Mouse (Mus musculus) CD4-positive, CD25-positive, alpha-beta regulatory T cell, adult 2 months (primary cell): ENCODE results near the gene Eps8l1.
"Not testable (repeated sequence)": the region's sequence is repeated elsewhere in the genome, so short reads cannot be mapped to it uniquely, and the experiment has no call there.

Experiments used
- DNase-seq: peaks from one replicate; pipeline ENCODE4 v3.0.0-alpha.2; 2012; ENCODE audit warnings: low read depth, low spot score

Eps8l1 gene

GRCm38 (mm10) chr7:4460576-4461434 lies at the start of gene Eps8l1:
Gene Eps8l1 (plus strand): TSS chr7:4460674.
- DNase-seq, result peak; percentile 64

GRCm38 (mm10) chr7:4412406-4412805 lies 48.1 kb upstream of the Eps8l1 start:
- not testable (repeated sequence) for DNase-seq

GRCm38 (mm10) chr7:4419681-4420080 lies 40.8 kb upstream of the Eps8l1 start:
- no peak for DNase-seq

DNA sequence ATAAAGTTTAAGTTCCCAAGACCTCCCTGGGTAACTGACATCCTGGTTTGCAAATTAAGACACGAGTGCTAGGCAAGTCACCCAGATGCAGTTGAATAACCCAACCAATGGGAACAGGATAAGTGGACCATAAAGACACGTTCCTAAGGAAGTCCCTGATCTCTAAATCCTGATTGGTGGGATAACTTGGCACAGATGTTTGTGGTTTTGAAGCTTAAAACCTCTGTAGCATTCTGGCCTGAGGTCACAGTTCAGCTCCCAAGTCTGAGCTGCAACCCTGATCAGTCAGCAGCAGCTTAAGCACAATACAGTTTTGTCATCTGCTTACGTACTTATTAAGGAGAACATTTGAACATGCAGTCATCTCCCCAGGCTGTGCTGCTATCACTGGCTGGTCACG lies 40.2 kb upstream of the Eps8l1 start:
- DNase-seq, result no peak

DNA sequence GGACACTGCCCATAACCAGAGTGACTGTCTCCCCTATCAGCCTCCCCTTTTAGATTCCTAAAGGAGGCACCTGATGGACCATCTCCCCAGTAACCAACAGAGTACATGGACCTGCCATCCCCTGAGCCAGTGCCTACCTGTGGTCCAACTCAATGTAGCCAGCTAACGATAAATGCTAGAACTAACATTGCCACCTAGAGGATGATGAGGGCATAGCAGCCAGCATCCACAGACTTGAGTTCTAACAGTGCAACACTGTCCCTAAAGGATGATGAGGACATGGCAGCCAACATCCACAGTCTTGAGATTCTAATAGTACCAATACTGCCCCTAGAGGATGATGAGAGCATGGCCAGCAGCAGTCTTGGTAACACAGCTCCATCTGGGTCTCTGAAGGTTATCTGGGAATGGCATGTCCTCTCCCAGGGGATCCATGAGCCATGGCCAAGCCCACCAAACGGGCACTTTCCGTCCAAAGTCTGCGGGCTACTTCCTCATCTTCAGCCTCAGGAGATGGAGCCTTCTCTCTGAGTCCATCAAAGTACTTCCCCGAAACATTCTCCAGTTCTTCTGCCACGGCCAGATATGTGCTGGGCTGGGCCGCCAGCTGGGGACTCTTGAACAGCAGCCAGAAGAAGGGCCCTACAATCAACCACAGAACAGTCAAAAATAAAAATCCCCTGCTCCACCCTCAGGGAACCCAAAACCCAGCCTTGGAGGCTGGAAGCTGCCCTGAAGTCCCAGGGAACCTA lies 33.1 kb upstream of the Eps8l1 start:
- peak; percentile 95 for DNase-seq

- DNase-seq, result no peak
Observed at GRCm38 (mm10) chr7:4430246-4430844, 30.1 kb upstream of the Eps8l1 start.

DNA sequence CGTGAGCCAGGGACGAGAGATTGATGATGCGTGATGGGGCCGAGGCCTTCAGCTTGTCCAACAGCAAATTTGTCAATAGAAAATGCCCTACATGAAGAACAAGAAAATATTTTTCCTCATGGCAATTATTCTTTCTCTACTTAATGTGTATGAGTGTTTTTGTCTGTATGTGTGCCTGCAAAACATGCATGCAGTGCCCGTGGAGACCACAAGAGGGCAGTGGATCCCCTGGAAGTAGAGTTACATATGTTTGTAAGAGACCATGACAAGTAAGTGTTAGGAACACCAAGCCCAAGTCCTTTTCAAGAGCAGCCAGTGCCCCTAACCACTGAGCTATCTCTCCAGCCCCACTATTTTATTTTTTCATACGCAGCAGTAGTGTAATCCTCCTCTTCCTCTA lies 28.9 kb upstream of the Eps8l1 start:
- DNase-seq, result peak; percentile 84

- DNase-seq, result no peak
Observed at GRCm38 (mm10) chr7:4432026-4432425, 28.4 kb upstream of the Eps8l1 start.

- DNase-seq, result no peak
Observed at GRCm38 (mm10) chr7:4437721-4438120, 22.8 kb upstream of the Eps8l1 start.

GRCm38 (mm10) chr7:4440549-4440948 lies 19.9 kb upstream of the Eps8l1 start:
- no peak for DNase-seq

- DNase-seq, result peak; percentile 89
Observed at GRCm38 (mm10) chr7:4445216-4445791, 15.2 kb upstream of the Eps8l1 start, which contains the start of gene Rdh13. Gene Rdh13 (minus strand): TSS chr7:4445649.

DNA sequence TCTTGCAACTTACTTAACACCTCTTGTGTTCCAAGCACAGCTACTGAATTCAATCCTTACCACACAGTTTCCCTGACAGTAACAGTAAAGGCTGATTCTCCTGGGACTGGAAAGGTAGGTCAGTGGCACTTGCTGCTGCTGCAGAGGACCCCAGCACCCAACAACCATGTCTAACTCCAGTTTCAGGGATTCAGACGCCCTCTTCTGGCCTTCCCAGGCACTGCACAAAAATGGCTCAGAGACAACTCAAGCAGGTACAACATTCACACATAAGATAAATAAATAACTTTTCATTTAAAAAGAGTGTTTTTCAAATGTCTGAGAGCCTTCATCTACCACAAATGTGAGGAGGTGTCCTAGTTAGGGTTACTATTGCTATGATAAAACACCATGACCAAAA lies 13.3 kb upstream of the Eps8l1 start:
- DNase-seq, result peak; percentile 54

- no peak for DNase-seq
Observed at GRCm38 (mm10) chr7:4448439-4448838, 12.0 kb upstream of the Eps8l1 start.

- DNase-seq, result no peak
Observed at GRCm38 (mm10) chr7:4449211-4449610, 11.3 kb upstream of the Eps8l1 start.

DNA sequence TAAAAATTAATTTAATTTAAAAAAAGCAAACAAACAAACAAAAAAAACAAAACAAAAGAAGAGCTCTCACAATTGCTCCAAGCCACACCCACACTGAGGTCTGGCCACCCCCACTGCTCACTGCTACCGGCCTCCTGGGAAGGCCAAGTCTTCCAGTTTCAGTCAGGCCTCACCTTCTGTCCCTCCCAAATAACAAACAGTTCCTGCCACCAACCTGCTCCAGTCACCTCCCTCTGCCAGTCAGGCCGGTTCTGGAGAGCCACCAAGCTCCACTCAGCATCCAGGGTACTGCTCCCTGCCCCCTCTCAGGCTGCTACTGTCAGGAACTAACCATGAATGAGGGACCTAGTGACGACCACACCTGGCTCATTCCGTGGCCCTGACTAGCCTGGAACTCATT lies 7.8 kb upstream of the Eps8l1 start:
- DNase-seq, result no peak

DNA sequence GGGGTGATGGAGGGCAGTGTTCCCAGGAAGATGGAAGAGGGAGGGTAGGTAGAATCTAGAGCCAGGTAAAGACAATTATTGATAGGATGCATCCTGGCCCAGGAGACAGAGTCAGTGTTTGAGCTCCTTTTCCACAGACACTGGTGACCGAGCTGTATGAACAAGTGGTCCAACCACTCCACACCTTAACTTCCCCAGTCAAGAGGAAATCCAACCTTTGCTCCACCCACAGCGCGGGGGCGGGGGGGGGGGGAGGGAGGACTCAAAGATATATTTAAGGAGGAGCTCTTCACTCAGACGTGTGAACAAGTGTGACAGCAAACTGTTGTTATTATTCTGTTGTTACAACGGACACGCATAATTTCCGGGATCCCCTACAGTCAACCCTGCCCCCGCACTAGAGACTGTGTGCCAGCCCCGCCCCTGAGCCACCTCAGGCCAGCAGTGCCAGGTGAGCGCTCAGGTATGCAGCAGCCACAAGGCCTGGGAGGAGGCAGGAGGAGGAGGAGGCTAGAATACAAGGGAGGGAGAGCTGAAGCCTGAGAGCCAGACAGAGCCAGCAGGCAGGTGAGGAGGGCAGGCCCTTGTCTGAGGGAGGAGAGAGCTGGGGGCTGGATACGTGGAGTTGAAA lies 3.8 kb downstream of the Eps8l1 start:
- DNase-seq, result peak; percentile 69

- no peak for DNase-seq
Observed at GRCm38 (mm10) chr7:4467801-4468200, 7.3 kb downstream of the Eps8l1 start.

- DNase-seq, result peak; percentile 55
Observed at GRCm38 (mm10) chr7:4470275-4471178, 10.1 kb downstream of the Eps8l1 start.

DNA sequence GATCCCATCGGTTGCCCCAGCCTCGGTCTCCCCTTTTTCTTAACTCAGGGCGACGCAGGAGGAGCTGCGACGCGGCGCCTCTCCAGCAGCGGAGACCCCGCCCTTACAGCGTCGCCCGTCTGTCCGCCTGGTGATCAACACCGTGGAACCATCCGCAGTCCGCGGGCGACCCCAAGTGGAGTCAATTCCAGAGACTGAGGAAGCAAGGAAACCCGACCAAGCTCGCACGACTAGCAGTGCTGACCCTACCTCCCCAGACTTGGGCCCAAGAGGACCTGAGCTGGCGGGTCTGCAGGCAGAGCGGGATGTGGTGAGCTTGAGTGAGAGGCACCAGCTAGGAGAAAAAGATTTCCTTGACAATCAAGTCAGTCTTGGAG lies 10.7 kb downstream of the Eps8l1 start:
- DNase-seq, result peak; percentile 58

DNA sequence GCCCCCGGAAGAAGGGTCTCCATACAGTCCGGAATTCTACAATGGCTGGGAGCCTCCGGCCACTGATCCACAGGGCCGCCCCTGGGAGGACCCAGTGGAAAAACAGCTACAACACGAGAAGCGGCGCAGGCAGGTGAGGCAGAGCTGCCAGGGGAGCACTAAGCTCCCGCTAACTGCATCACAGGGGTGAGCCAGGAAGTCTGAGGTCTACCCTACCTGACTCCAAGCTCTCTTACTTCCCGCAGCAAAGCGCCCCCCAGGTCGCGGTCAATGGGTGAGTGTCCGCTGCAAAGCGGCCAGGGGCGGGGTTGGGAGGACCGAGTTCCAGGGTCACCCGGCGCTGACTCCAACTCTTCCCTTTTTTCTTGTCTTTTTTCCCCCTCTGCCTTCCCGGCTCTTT lies 13.5 kb downstream of the Eps8l1 start:
- no peak for DNase-seq
